Mouse (Mus musculus) forebrain, embryonic 14.5 days (tissue): ENCODE data around the gene Il18r1. TPM values are rescaled to one million over a fixed set of nuclear protein-coding genes. Genes with fewer than 3 reads are reported as not detected.
A peak's percentile ranks its signal among the peaks of the same experiment; 100 is the strongest.

ENCODE experiments used
- ATAC-seq: fragments of 200-750 bp; cut with Nextera tagmentation; 2 replicates; pipeline ENCODE4 v1.8.0; 2017; ENCODE audit warnings: mild to moderate bottlenecking, moderate library complexity
- DNase-seq: peaks from one replicate; pipeline ENCODE4 v3.0.0-alpha.2; 2015; ENCODE audit warnings: low spot score
- H3K27ac ChIP-seq: fragments of 300-500 bp; sonication (generic); 2 replicates; pipeline ENCODE4 v1.5.1; 2014; ENCODE audit warnings: low read depth, mild to moderate bottlenecking, control low read depth, low read length, moderate library complexity
- H3K27me3 ChIP-seq: fragments of 300-500 bp; sonication (generic); replicated peaks from 2 replicates; pipeline ENCODE4 v1.6.1; 2014; ENCODE audit warnings: low read length, control low read depth, mixed read lengths; ENCODE audit not compliant: control insufficient read depth, insufficient read depth
- H3K36me3 ChIP-seq: fragments of 300-500 bp; sonication (generic); 2 replicates; pipeline ENCODE4 v1.6.1; 2014; ENCODE audit warnings: low read length, control low read depth; ENCODE audit not compliant: control insufficient read depth, insufficient read depth
- H3K4me1 ChIP-seq: fragments of 300-500 bp; sonication (generic); 2 replicates; pipeline ENCODE4 v1.6.1; 2014; ENCODE audit warnings: antibody characterized with exemption, low read length, control low read depth; ENCODE audit not compliant: control insufficient read depth, insufficient read depth
- H3K4me2 ChIP-seq: fragments of 300-500 bp; sonication (generic); 2 replicates; pipeline ENCODE4 v1.6.1; 2014; ENCODE audit warnings: mild to moderate bottlenecking, control low read depth, low read length
- H3K4me3 ChIP-seq: fragments of 300-500 bp; sonication (generic); 2 replicates; pipeline ENCODE4 v1.5.1; 2014; ENCODE audit warnings: low read depth, low read length, control low read depth
- H3K9ac ChIP-seq: fragments of 300-500 bp; sonication (generic); 2 replicates; pipeline ENCODE4 v1.6.1; 2014; ENCODE audit warnings: mild to moderate bottlenecking, low read length, control low read depth, moderate library complexity
- H3K9me3 ChIP-seq: fragments of 300-500 bp; sonication (generic); replicated peaks from 2 replicates; pipeline ENCODE4 v1.6.1; 2016; ENCODE audit warnings: low read length, control low read depth, mixed read lengths; ENCODE audit not compliant: control insufficient read depth
- WGBS: fragments of 180-500 bp; shearing (Covaris S2); extraction: QIAGEN DNeasy Blood & Tissue Kit; methylation state at CpG from one replicate; pipeline ENCODE4 v1.1.7; 2014; 5-methylcytosine and 5-hydroxymethylcytosine counted together
- polyA plus RNA-seq: library from polyadenylated mRNA; unstranded; fragments of >200 nt; fragmentation: Nextera tagmentation; extraction: Ambion mirVana; gene quantifications from 2 replicates; pipeline ENCODE4 v1.2.1, GENCODE M21; 2014

Il18r1 gene
- polyA plus RNA-seq, 1 experiment from 2014 or later, result not detected

DNA sequence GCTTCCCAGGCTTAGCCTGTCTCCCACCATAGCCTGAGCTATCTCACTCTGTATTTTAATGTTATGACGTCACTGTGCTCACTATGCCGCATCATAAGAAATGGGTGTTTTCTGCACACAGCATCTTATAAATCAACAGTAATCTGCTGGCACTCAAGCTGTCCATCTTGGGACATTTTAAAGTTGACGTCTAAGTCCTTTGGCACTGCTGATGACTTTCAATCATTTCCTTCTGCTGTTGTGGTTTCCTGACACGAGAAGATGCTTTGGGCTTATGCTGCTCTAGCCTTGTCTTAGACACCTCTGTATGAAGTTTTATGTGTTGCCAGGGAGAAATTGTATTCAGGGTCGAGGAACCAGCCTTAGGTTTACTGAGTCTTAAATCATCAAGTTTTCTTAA, 39.2 kb downstream of the Il18r1 start:
- ATAC-seq, result no peak
- no peaks in the 10 kb centered on the region for H3K4me1 ChIP-seq
- H3K4me3 ChIP-seq, result no peak overlapping the region
- 86% methylated on average over 5 of the region's 5 CpGs for WGBS
- H3K27me3 ChIP-seq, result no peaks in the 10 kb centered on the region
- DNase-seq, result no peak
- H3K9me3 ChIP-seq, result no peaks in the 10 kb centered on the region
- H3K27ac ChIP-seq, result no peak overlapping the region
- H3K4me2 ChIP-seq, result no peak overlapping the region
- no peak overlapping the region for H3K9ac ChIP-seq
- H3K36me3 ChIP-seq, result no peaks in the 10 kb centered on the region

DNA sequence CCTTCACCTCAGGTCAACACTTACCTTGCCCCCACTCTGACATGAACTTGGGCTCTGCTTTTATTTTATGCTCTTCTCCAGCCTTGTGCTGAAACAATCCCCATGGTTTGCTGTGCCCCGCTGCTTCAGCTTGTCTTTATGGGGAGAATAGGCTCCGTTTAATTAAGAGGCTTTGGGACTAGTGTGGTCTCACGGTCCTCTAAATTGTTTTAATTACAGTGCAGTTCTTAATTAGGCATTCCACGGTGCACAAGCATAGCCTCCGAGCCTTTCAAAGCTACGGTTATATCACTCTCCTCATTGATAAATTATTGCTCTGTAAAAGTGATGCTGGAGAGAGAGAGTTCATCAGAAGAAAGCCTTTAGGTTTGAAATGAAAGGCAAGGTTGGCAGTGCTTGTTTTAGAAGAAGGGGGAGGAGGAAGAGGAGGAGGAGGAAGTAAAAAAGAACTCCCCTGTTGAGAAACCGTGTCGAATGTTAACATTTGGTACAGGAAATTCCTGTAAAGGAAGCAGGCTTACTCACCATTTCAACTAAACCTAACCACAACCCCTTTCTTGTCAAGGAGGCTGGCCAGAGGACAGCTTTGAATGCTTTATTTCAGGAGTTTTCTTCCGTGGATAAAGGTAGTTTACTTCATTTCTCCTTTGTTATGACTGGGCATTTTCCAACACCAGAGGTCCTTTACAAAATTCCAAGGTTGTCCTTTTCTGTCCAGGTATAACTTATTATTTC, 49.7 kb downstream of the Il18r1 start, which contains the start of gene Il18rap:
Il18rap (plus strand) TSS at position 512 of the 735 bp plus-strand sequence.
- ATAC-seq, result peak; percentile 61; the same call in 1 of the 2 replicates
- Histone ChIP-seq H3K9me3 (no peaks in the 10 kb centered on the region), H3K27me3 (no peaks in the 10 kb centered on the region), H3K36me3 (no peaks in the 10 kb centered on the region), H3K4me2 (no peak within 1 kb of the TSS; the same call in 1 of the 2 replicates), H3K4me3 (no peak within 1 kb of the TSS), H3K4me1 (0 out of 2 replicates have a peak, but pooled peaks cover 3% of the 10 kb centered on the region), H3K27ac (no peak within 1 kb of the TSS), H3K9ac (no peak within 1 kb of the TSS)
- WGBS, result 5% methylated on average over 9 of the region's 9 CpGs
- DNase-seq, result peak; percentile 70

DNA sequence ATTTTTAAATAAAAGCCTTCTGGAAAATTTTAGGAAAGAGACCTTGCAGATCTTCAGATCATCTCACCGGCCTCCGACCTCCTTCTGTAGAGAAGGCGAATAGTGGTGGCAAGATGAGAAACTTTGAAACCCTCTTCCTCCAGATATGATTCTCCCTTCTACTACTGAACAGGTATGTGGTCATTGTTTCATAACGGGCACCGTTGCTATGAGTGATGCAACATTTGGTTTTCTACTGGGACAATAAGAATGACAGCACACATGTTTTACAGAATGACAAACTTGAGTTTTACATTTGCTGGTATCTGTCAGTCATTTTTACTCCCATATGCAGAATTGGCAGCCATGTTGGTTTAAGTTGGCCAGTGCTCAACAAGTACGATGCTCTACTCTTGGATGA, 51.0 kb downstream of the Il18r1 start:
- H3K4me1 ChIP-seq, result 0 out of 2 replicates have a peak, but pooled peaks cover 3% of the 10 kb centered on the region
- ATAC-seq, result no peak
- 85% methylated on average over 6 of the region's 6 CpGs for WGBS
- no peaks in the 10 kb centered on the region for H3K36me3 ChIP-seq
- H3K27me3 ChIP-seq, result no peaks in the 10 kb centered on the region
- no peak overlapping the region for H3K4me2 ChIP-seq
- no peak overlapping the region for H3K9ac ChIP-seq
- H3K4me3 ChIP-seq, result no peak overlapping the region
- DNase-seq, result no peak
- H3K9me3 ChIP-seq, result no peaks in the 10 kb centered on the region
- H3K27ac ChIP-seq, result no peak overlapping the region

DNA sequence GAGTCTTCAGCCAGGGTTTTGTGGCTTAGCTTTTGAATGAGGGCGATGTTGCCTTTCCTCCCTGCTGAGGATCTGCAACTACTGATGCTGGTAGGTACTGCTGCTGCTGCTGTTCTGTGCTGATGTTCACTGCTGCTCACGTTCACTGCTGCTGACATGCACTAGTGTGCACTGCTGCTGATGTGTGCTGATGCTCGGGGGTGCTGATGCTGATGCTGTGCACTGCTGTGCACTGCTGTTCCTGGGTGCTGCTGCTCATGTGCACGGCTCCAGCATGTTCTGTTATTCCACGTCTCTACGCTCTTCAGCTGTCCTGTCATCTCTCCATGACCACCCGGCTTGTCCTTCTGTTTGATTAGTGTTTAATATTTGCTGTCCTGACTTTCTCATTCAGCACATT, 57.6 kb downstream of the Il18r1 start:
- ATAC-seq, result no peak
- no peak for DNase-seq
- Histone ChIP-seq H3K27me3 (no peaks in the 10 kb centered on the region), H3K9ac (no peak overlapping the region), H3K4me3 (no peak overlapping the region), H3K36me3 (no peaks in the 10 kb centered on the region), H3K4me1 (no peaks in the 10 kb centered on the region), H3K9me3 (no peaks in the 10 kb centered on the region), H3K27ac (no peak overlapping the region), H3K4me2 (no peak overlapping the region)
- 87% methylated on average over 7 of the region's 7 CpGs for WGBS

- 91% methylated on average over 5 of the region's 5 CpGs for WGBS
- Histone ChIP-seq H3K4me1 (no peaks in the 10 kb centered on the region), H3K9me3 (no peaks in the 10 kb centered on the region), H3K36me3 (no peaks in the 10 kb centered on the region), H3K4me3 (no peak overlapping the region), H3K27ac (no peak overlapping the region), H3K4me2 (no peak overlapping the region), H3K27me3 (no peaks in the 10 kb centered on the region), H3K9ac (no peak overlapping the region)
- ATAC-seq, result no peak
- DNase-seq, result no peak
Measured at GRCm38 (mm10) chr1:40523971-40524722, 58.8 kb downstream of the Il18r1 start.

- H3K4me2 ChIP-seq, result no peak overlapping the region
- no peaks in the 10 kb centered on the region for H3K4me1 ChIP-seq
- H3K27ac ChIP-seq, result no peak overlapping the region
- no peak for ATAC-seq
- H3K36me3 ChIP-seq, result no peaks in the 10 kb centered on the region
- no peaks in the 10 kb centered on the region for H3K9me3 ChIP-seq
- WGBS, result 94% methylated on average over 5 of the region's 5 CpGs
- no peak overlapping the region for H3K4me3 ChIP-seq
- no peak for DNase-seq
- no peak overlapping the region for H3K9ac ChIP-seq
- no peaks in the 10 kb centered on the region for H3K27me3 ChIP-seq
Measured at GRCm38 (mm10) chr1:40529287-40529686, 63.9 kb downstream of the Il18r1 start.

GRCm38 (mm10) chr1:40537577-40537976, 72.2 kb downstream of the Il18r1 start:
- H3K27ac ChIP-seq, result no peak overlapping the region
- no peak overlapping the region for H3K9ac ChIP-seq
- no peak overlapping the region for H3K4me2 ChIP-seq
- DNase-seq (no peak), ATAC-seq (no peak)
- no peaks in the 10 kb centered on the region for H3K36me3 ChIP-seq
- no peaks in the 10 kb centered on the region for H3K27me3 ChIP-seq
- 80% methylated on average over 5 of the region's 5 CpGs for WGBS
- no peak overlapping the region for H3K4me3 ChIP-seq
- no peaks in the 10 kb centered on the region for H3K4me1 ChIP-seq
- no peaks in the 10 kb centered on the region for H3K9me3 ChIP-seq

GRCm38 (mm10) chr1:40544650-40545049, 79.3 kb downstream of the Il18r1 start:
- Histone ChIP-seq H3K27me3 (no peaks in the 10 kb centered on the region), H3K4me3 (no peak overlapping the region), H3K4me2 (no peak overlapping the region), H3K36me3 (no peaks in the 10 kb centered on the region), H3K9ac (no peak overlapping the region), H3K27ac (no peak overlapping the region), H3K9me3 (no peaks in the 10 kb centered on the region), H3K4me1 (no peaks in the 10 kb centered on the region)
- DNase-seq (peak; percentile 86), ATAC-seq (peak; percentile 29; the same call in 1 of the 2 replicates)
- 0% methylated on average over 2 of the region's 2 CpGs for WGBS

DNA sequence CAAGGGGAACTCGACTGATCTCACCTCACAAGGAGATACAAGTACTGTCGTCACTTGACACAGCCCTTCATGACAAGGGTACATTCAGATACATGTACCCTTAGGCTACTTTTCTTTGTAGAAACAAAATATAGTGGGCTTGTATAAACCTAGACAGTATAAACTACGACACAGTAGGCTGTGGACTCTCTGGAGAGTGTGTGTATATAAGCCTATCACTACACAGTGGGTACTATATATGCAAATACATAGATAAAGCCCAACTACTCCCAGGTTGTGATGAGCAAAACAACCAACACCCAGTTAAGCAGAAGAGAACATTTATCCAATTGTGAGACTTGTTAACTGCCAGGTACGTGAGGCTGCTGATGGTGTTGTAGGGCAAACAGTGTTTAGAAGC, 81.3 kb downstream of the Il18r1 start:
- no peak overlapping the region for H3K4me3 ChIP-seq
- H3K9ac ChIP-seq, result no peak overlapping the region
- no peak overlapping the region for H3K27ac ChIP-seq
- DNase-seq (no peak), ATAC-seq (no peak)
- H3K4me2 ChIP-seq, result no peak overlapping the region
- no peaks in the 10 kb centered on the region for H3K27me3 ChIP-seq
- no peaks in the 10 kb centered on the region for H3K36me3 ChIP-seq
- no peaks in the 10 kb centered on the region for H3K9me3 ChIP-seq
- H3K4me1 ChIP-seq, result no peaks in the 10 kb centered on the region
- 82% methylated on average over 4 of the region's 4 CpGs for WGBS
